Mouse (Mus musculus): ENCODE data around the gene Lgi1. TPM values are rescaled to one million over a fixed set of nuclear protein-coding genes. Genes with fewer than 3 reads are reported as not detected.

Gene Lgi1
- polyA plus RNA-seq, 1 experiment = 160 TPM

DNA sequence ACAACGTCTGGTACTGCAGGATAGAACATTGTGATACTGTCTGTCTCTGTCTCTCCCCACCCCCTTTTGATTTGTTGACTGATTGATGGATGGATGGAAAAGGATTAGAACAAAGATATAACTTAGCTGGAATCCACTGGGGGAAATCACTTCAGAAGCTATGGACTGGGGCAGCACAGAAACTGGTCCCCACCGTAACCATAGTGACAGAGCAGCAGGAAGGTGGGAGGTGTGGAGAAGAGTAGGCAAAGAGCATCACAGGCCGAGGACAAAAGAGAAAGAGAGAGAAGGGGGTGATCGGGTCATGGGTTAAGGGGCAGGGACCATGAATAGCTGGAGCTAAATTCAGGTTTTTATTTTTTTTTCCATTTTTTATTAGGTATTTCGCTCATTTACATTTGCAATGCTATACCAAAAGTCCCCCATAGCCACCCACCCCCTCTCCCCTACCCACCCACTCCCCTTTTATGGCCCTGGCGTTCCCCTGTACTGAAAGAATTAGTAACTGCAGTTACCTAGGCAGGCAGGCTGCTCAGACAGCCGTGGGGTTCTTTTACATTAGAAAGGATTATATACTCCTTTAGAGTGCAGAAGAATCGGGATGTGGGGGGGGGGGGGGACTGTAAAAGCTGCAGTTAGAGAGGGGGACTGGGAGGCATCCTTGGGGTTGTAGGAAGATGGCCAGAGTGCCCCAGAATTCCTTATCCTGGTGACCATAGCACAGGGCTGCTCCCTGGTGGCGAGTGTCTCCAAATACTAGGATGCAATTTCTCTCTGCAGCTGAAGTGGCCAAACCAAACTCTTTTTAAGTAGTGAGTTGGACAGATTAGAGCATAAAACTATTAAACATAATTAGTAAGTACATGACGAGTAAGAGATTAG lies 60.1 kb downstream of the Lgi1 start:
- TF ChIP-seq CTCF (IDR thresholded peaks at IDR 0.05; ENCODE audit: control insufficient read depth, insufficient read depth, low read length) (no peak), POLR2A (IDR thresholded peaks at IDR 0.05; ENCODE audit: borderline replicate concordance, control insufficient read depth, low read depth, low read length) (no peak)
- no peak overlapping the region for H3K4me3 ChIP-seq (replicated peaks; ENCODE audit: control insufficient read depth, low read depth, low read length)
- 42% methylated on average over 10 of the region's 10 CpGs for WGBS
- H3K4me1 ChIP-seq (ENCODE audit: control insufficient read depth, insufficient read depth, low read length) = no peaks in the 10 kb centered on the region
- H3K27ac ChIP-seq (ENCODE audit: control insufficient read depth, insufficient read depth, low read depth, low read length, poor library complexity) = no peak overlapping the region

DNA sequence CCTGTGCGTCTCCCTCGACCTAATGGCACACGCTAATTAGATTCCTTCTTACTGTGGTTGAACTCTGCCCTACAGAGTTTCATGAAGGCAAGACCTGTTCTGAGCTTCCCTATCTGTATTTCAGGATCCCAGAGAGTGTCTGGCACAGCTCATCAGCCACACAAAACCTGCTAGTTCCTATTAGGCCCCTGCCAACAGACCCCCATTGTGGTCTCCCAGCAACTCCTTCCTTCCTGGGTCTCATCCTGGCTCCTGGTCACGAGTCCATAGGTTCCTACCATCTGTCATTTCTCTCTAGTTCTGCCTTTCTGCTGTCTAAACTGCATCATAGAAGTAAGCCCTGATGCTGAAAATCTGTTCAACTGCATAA lies 60.7 kb downstream of the Lgi1 start:
- TF ChIP-seq CTCF (IDR thresholded peaks at IDR 0.05; ENCODE audit: control insufficient read depth, insufficient read depth, low read length) (no peak), POLR2A (IDR thresholded peaks at IDR 0.05; ENCODE audit: borderline replicate concordance, control insufficient read depth, low read depth, low read length) (no peak)
- Histone ChIP-seq H3K27ac (ENCODE audit: control insufficient read depth, insufficient read depth, low read depth, low read length, poor library complexity) (no peak overlapping the region), H3K4me3 (replicated peaks; ENCODE audit: control insufficient read depth, low read depth, low read length) (no peak overlapping the region), H3K4me1 (ENCODE audit: control insufficient read depth, insufficient read depth, low read length) (no peaks in the 10 kb centered on the region)
- 60% methylated on average over 4 of the region's 4 CpGs for WGBS

DNA sequence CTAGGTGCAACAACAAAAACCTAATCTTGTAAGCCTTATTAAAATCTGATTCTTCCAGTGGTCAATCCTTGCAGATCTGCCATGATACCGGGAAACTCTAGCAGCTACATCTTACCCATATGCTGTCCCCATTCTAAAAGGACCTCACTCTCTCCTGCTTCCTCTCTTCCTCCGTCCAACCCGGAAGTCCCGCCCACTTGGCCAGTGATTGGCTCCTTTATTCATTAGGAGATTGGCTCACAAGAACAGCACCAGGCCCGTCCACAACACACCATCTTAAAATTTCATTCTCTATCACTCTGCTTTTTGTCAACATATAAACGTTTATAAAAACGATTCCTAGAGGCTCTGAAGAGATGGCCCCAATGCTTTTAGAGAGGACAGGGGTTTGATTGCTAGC lies 61.5 kb downstream of the Lgi1 start:
- TF ChIP-seq POLR2A (IDR thresholded peaks at IDR 0.05; ENCODE audit: borderline replicate concordance, control insufficient read depth, low read depth, low read length) (no peak), CTCF (IDR thresholded peaks at IDR 0.05; ENCODE audit: control insufficient read depth, insufficient read depth, low read length) (no peak)
- Histone ChIP-seq H3K27ac (ENCODE audit: control insufficient read depth, insufficient read depth, low read depth, low read length, poor library complexity) (no peak overlapping the region), H3K4me1 (ENCODE audit: control insufficient read depth, insufficient read depth, low read length) (no peaks in the 10 kb centered on the region), H3K4me3 (replicated peaks; ENCODE audit: control insufficient read depth, low read depth, low read length) (no peak overlapping the region)
- 80% methylated on average over 7 of the region's 7 CpGs for WGBS

DNA sequence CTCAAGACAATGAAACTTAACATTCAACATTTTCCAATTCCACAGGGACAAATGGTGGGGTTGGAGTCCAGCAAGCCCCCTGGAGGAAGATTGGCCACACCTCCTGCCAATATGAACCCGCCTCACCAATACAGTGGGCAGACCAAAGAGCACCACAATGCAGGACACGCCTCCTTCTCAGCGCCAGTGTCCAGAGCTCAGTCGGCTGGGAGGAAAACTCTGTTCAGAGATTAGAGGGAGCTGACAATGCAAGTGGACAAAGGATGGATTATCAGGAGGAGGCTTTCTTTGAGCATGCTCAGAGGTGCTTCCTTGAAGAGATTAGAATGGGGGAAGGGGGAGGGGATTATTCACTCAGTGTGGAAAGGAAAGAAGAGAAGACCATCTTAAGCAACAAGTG lies 62.7 kb downstream of the Lgi1 start:
- 63% methylated on average over 4 of the region's 4 CpGs for WGBS
- H3K4me3 ChIP-seq (replicated peaks; ENCODE audit: control insufficient read depth, low read depth, low read length) = no peak overlapping the region
- no peak overlapping the region for H3K27ac ChIP-seq (ENCODE audit: control insufficient read depth, insufficient read depth, low read depth, low read length, poor library complexity)
- no peaks in the 10 kb centered on the region for H3K4me1 ChIP-seq (ENCODE audit: control insufficient read depth, insufficient read depth, low read length)
- no peak for TF ChIP-seq CTCF (IDR thresholded peaks at IDR 0.05; ENCODE audit: control insufficient read depth, insufficient read depth, low read length)
- TF ChIP-seq POLR2A (IDR thresholded peaks at IDR 0.05; ENCODE audit: borderline replicate concordance, control insufficient read depth, low read depth, low read length) = no peak

DNA sequence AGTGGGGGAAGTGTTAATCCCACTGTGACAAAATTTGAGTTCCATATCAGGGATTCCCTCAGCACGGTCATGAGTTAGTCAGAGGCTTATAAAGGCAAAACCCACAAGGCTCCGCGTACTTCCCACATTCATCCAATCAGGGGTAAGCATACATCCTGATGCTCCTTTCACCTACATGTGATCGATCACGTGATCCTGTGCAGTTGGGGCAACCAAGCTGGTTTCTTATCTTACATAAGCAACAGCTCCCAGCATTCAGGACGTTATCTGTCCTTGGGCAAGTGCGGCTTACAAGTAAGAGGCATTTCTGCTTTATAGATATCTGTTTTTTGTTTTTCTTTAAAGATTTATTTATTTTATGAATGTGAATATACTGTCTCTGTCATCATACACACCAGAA lies 63.7 kb downstream of the Lgi1 start:
- TF ChIP-seq POLR2A (IDR thresholded peaks at IDR 0.05; ENCODE audit: borderline replicate concordance, control insufficient read depth, low read depth, low read length) (no peak), CTCF (IDR thresholded peaks at IDR 0.05; ENCODE audit: control insufficient read depth, insufficient read depth, low read length) (no peak)

DNA sequence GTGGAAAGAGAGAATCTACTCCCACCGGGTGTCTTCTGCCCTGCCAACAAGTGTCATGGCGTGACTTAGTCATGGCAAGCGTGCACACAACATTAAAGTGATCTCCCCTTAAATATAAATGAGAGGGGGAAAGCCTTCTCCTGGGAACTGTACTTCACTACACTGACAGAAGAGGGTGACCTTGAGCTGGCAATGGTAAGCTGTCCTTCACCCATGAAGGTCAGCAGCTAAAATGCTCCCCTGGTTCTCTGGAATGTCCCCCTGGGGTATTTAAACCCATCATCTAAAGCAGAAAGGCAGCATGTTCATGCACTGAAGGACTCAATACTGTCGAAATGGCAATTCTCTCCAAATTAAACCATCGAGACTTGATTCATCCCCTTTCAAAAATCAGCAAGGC lies 64.9 kb downstream of the Lgi1 start:
- Histone ChIP-seq H3K27ac (ENCODE audit: control insufficient read depth, insufficient read depth, low read depth, low read length, poor library complexity) (no peak overlapping the region), H3K4me1 (ENCODE audit: control insufficient read depth, insufficient read depth, low read length) (no peaks in the 10 kb centered on the region), H3K4me3 (replicated peaks; ENCODE audit: control insufficient read depth, low read depth, low read length) (no peak overlapping the region)
- no peak for TF ChIP-seq POLR2A (IDR thresholded peaks at IDR 0.05; ENCODE audit: borderline replicate concordance, control insufficient read depth, low read depth, low read length)
- TF ChIP-seq CTCF (IDR thresholded peaks at IDR 0.05; ENCODE audit: control insufficient read depth, insufficient read depth, low read length) = no peak
- WGBS = 77% methylated on average over 5 of the region's 5 CpGs

More for the DNA sequence above, 63.7 kb downstream of the Lgi1 start:
- 73% methylated on average over 7 of the region's 7 CpGs for WGBS
- H3K4me1 ChIP-seq (ENCODE audit: control insufficient read depth, insufficient read depth, low read length) = no peaks in the 10 kb centered on the region
- H3K27ac ChIP-seq (ENCODE audit: control insufficient read depth, insufficient read depth, low read depth, low read length, poor library complexity) = no peak overlapping the region
- H3K4me3 ChIP-seq (replicated peaks; ENCODE audit: control insufficient read depth, low read depth, low read length) = no peak overlapping the region

DNA sequence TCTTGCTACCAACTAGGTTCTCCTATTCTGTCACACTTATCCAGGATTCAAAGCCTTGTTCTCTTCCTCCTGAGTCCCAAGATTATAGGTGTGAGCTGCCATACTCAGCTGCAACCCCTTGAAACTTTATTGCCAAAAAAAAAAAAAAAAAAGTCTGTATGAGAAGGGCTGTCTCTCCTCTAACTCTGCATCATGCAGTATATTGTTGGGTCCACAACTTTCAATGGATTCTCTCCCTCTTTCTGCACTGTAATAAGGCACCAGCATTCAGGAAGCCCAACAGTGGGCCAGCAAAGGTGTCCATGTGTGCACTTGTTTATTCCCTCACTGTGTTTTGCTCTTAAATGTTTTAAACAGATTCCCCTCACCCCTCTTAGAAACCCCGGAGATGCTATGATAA lies 66.7 kb downstream of the Lgi1 start:
- Histone ChIP-seq H3K4me1 (ENCODE audit: control insufficient read depth, insufficient read depth, low read length) (no peaks in the 10 kb centered on the region), H3K4me3 (replicated peaks; ENCODE audit: control insufficient read depth, low read depth, low read length) (no peak overlapping the region), H3K27ac (ENCODE audit: control insufficient read depth, insufficient read depth, low read depth, low read length, poor library complexity) (no peak overlapping the region)
- 74% methylated on average over 1 of the region's 1 CpGs for WGBS
- TF ChIP-seq CTCF (IDR thresholded peaks at IDR 0.05; ENCODE audit: control insufficient read depth, insufficient read depth, low read length) (no peak), POLR2A (IDR thresholded peaks at IDR 0.05; ENCODE audit: borderline replicate concordance, control insufficient read depth, low read depth, low read length) (no peak)

DNA sequence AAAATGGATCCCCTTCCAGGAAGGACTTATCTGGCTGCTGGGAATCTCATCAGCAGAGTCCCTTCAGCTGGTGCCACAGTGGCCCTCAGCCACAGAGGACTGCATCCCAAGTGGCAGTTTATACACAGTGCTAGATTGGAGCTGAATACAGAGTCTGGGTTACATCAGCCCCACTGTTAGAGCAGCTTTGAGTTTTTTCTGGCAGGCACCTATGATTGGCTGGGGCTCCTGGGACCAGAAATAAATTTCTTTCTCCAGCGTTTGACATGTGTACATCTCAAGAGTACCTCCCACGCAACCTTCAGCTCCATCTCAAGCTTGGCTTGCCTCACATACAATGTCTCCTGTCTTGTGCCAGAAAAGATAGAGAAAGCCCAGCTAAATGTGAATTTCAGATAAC lies 67.9 kb downstream of the Lgi1 start:
- Histone ChIP-seq H3K27ac (ENCODE audit: control insufficient read depth, insufficient read depth, low read depth, low read length, poor library complexity) (no peak overlapping the region), H3K4me3 (replicated peaks; ENCODE audit: control insufficient read depth, low read depth, low read length) (no peak overlapping the region), H3K4me1 (ENCODE audit: control insufficient read depth, insufficient read depth, low read length) (no peaks in the 10 kb centered on the region)
- no peak for TF ChIP-seq POLR2A (IDR thresholded peaks at IDR 0.05; ENCODE audit: borderline replicate concordance, control insufficient read depth, low read depth, low read length)
- no peak for TF ChIP-seq CTCF (IDR thresholded peaks at IDR 0.05; ENCODE audit: control insufficient read depth, insufficient read depth, low read length)
- WGBS = 74% methylated on average over 2 of the region's 2 CpGs
